Mouse (Mus musculus) embryonic facial prominence, embryonic 15.5 days (tissue): ENCODE results near the gene BC107364. TPM values are rescaled to one million over a fixed set of nuclear protein-coding genes. Genes with fewer than 3 reads are reported as not detected.
A peak's percentile ranks its signal among the peaks of the same experiment; 100 is the strongest.
"Not testable (repeated sequence)": the region's sequence is repeated elsewhere in the genome, so short reads cannot be mapped to it uniquely, and the experiment has no call there.

Experiments used
- ATAC-seq: fragments of 200-750 bp; cut with Nextera tagmentation; 2 replicates; pipeline ENCODE4 v1.8.0; 2017; ENCODE audit warnings: low read depth, moderate TSS enrichment; ENCODE audit not compliant: insufficient number of reproducible peaks, low FRiP score, low TSS enrichment
- H3K27ac ChIP-seq: fragments of 300-500 bp; sonication (generic); replicated peaks from 2 replicates; pipeline ENCODE4 v1.5.1; 2015; ENCODE audit warnings: mild to moderate bottlenecking, inconsistent platforms
- H3K27me3 ChIP-seq: fragments of 300-500 bp; sonication (generic); 2 replicates; pipeline ENCODE4 v1.6.1; 2015; ENCODE audit warnings: inconsistent platforms
- H3K36me3 ChIP-seq: fragments of 300-500 bp; sonication (generic); 2 replicates; pipeline ENCODE4 v1.6.1; 2015; ENCODE audit warnings: mild to moderate bottlenecking, inconsistent platforms
- H3K4me1 ChIP-seq: fragments of 300-500 bp; sonication (generic); 2 replicates; pipeline ENCODE4 v1.6.1; 2015; ENCODE audit warnings: inconsistent platforms
- H3K4me2 ChIP-seq: fragments of 300-500 bp; sonication (generic); replicated peaks from 2 replicates; pipeline ENCODE4 v1.6.1; 2015; ENCODE audit warnings: mild to moderate bottlenecking, inconsistent platforms
- H3K4me3 ChIP-seq: fragments of 300-500 bp; sonication (generic); replicated peaks from 2 replicates; pipeline ENCODE4 v1.5.1; 2015; ENCODE audit warnings: mild to moderate bottlenecking, inconsistent platforms
- H3K9ac ChIP-seq: fragments of 300-500 bp; sonication (generic); 2 replicates; pipeline ENCODE4 v1.6.1; 2015; ENCODE audit warnings: inconsistent platforms
- H3K9me3 ChIP-seq: fragments of 300-500 bp; sonication (generic); replicated peaks from 2 replicates; pipeline ENCODE4 v1.6.1; 2016; ENCODE audit warnings: inconsistent platforms
- WGBS: fragments of 180-500 bp; shearing (Covaris S2); methylation state at CpG from one replicate; pipeline ENCODE4 v1.1.7; 2015; 5-methylcytosine and 5-hydroxymethylcytosine counted together
- polyA plus RNA-seq: library from polyadenylated mRNA; unstranded; fragments of >200 nt; fragmentation: Nextera tagmentation; extraction: Ambion mirVana; gene quantifications from 2 replicates; pipeline ENCODE4 v1.2.1, GENCODE M21; 2015

BC107364 gene
- polyA plus RNA-seq, 1 experiment from 2014 or later: 0.31 TPM

DNA sequence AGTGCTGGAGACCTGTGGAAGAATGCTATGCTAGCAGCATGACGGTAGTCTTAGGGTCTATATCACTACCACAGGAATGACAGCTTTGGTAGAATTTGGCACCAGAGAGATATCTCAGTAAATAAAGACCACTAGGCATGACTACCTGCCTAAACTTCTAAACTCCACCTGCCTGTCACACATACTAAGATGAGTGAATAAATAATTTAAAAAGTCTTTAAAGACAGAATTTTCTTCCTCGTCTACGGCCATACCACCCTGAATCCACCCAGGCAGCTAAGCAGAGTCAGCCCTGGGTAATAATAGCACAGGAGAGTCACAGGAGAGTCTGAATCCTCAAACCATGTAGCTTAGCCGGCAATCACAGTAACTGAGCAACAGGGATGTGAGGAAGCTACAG, 32.8 kb upstream of the BC107364 start:
- H3K27me3 ChIP-seq: peaks cover 6% of the 10 kb centered on the region; the same call in 1 of the 2 replicates
- no peak overlapping the region for H3K4me3 ChIP-seq
- H3K27ac ChIP-seq: no peak overlapping the region
- H3K9me3 ChIP-seq: no peaks in the 10 kb centered on the region
- WGBS: 73% methylated on average over 4 of the region's 4 CpGs
- H3K9ac ChIP-seq: no peak overlapping the region
- no peaks in the 10 kb centered on the region for H3K36me3 ChIP-seq
- 0 out of 2 replicates have a peak, but pooled peaks cover 3% of the 10 kb centered on the region for H3K4me1 ChIP-seq
- H3K4me2 ChIP-seq: no peak overlapping the region
- ATAC-seq: no peak

- no peaks in the 10 kb centered on the region for H3K9me3 ChIP-seq
- no peak overlapping the region for H3K4me3 ChIP-seq
- no peak overlapping the region for H3K4me2 ChIP-seq
- 0 out of 2 replicates have a peak, but pooled peaks cover 3% of the 10 kb centered on the region for H3K4me1 ChIP-seq
- H3K36me3 ChIP-seq: no peaks in the 10 kb centered on the region
- H3K27me3 ChIP-seq: peaks cover 6% of the 10 kb centered on the region; the same call in 1 of the 2 replicates
- no peak for ATAC-seq
- H3K27ac ChIP-seq: no peak overlapping the region
- H3K9ac ChIP-seq: no peak overlapping the region
- WGBS: 93% methylated on average over 2 of the region's 2 CpGs
Measured at GRCm38 (mm10) chr3:96483946-96484345, 31.8 kb upstream of the BC107364 start.

GRCm38 (mm10) chr3:96483044-96483443, 30.9 kb upstream of the BC107364 start:
- not testable (repeated sequence) for H3K4me1 ChIP-seq, H3K9ac ChIP-seq, H3K9me3 ChIP-seq, H3K4me3 ChIP-seq, H3K27me3 ChIP-seq, ATAC-seq, H3K27ac ChIP-seq, H3K4me2 ChIP-seq, H3K36me3 ChIP-seq
- 45% methylated on average over 7 of the region's 7 CpGs for WGBS

DNA sequence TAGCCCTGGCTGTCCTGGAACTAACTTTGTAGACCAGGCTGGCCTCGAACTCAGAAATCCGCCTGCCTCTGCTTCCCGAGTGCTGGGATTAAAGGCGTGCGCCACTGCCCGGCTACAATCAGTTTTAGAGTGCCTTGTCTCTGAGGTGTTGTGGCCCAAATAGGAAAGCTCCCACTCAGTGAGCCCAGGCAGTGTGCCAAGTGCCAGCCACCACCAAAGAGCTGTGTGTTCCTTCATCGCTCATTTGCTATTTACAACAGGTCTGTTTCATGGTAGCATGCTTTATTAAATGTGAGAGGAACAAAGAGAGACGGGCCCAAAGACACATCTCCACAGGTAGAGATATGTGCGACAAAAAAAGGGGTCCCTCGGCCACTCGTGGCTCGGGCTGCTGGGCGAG, 30.3 kb upstream of the BC107364 start:
- Histone ChIP-seq H3K9me3 (no peaks in the 10 kb centered on the region), H3K4me2 (no peak overlapping the region), H3K4me1 (0 out of 2 replicates have a peak, but pooled peaks cover 3% of the 10 kb centered on the region), H3K36me3 (no peaks in the 10 kb centered on the region), H3K27ac (no peak overlapping the region), H3K27me3 (peaks cover 16% of the 10 kb centered on the region), H3K9ac (no peak overlapping the region), H3K4me3 (no peak overlapping the region)
- no peak for ATAC-seq
- 87% methylated on average over 13 of the region's 13 CpGs for WGBS

DNA sequence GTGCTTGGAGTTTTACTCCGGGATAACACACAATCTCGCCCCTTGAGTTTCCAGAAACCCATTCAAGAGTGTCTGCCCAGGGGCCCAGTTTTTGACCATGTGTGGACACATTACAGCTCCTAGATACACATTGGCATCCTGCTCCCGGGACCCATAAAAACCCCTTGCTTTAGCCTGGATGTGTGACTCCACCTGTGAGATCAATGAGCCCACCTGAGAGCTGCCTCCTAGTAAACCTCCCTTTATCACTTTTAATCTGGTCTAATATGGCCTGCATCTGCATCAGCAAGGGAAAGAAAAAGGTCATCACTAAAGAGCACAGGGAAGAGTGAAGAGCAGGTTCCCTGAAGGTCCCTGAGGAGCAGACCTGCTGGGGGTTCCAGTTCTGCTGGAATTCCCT, 29.8 kb upstream of the BC107364 start:
- Histone ChIP-seq H3K9ac (no peak overlapping the region), H3K27ac (no peak overlapping the region), H3K4me3 (no peak overlapping the region), H3K27me3 (peaks cover 20% of the 10 kb centered on the region), H3K9me3 (no peaks in the 10 kb centered on the region), H3K36me3 (no peaks in the 10 kb centered on the region), H3K4me2 (no peak overlapping the region), H3K4me1 (no peaks in the 10 kb centered on the region)
- WGBS: 88% methylated on average over 3 of the region's 3 CpGs
- ATAC-seq: no peak

DNA sequence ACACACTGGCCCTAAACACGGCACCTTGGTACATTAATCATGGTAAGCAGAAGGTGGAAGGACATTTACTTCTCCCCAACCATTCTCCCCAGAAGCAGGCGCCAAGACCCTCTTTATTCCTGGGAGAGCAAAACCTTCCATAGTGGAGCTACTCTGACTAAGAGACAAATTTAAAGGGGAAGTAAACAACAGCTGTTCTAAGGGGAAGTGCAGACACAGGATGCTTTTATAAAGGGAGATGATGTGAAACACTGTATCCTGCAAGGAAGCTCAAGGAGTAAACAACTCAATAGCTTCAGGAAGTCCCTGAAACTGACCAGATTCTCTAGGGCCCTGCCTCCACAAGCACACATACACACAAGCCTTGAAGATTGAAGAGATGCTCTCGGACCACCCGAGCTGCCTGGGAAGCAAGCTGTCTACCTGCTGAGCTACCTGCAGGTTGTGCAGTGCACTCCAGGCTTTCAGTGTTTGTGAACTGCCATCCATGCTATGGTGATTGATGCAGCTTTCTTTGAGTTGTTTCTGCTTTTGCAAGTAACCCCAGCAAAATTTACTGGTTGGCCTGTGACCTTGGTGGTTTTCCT, 28.7 kb upstream of the BC107364 start:
- no peak overlapping the region for H3K4me3 ChIP-seq
- no peak overlapping the region for H3K4me2 ChIP-seq
- WGBS: 82% methylated on average over 4 of the region's 4 CpGs
- ATAC-seq: no peak
- no peaks in the 10 kb centered on the region for H3K4me1 ChIP-seq
- H3K9ac ChIP-seq: no peak overlapping the region
- H3K27ac ChIP-seq: no peak overlapping the region
- H3K27me3 ChIP-seq: peaks cover 28% of the 10 kb centered on the region
- H3K36me3 ChIP-seq: no peaks in the 10 kb centered on the region
- no peaks in the 10 kb centered on the region for H3K9me3 ChIP-seq

GRCm38 (mm10) chr3:96479249-96479648, 27.1 kb upstream of the BC107364 start:
- WGBS: 21% methylated on average over 3 of the region's 3 CpGs
- H3K4me2 ChIP-seq: no peak overlapping the region
- no peak overlapping the region for H3K4me3 ChIP-seq

DNA sequence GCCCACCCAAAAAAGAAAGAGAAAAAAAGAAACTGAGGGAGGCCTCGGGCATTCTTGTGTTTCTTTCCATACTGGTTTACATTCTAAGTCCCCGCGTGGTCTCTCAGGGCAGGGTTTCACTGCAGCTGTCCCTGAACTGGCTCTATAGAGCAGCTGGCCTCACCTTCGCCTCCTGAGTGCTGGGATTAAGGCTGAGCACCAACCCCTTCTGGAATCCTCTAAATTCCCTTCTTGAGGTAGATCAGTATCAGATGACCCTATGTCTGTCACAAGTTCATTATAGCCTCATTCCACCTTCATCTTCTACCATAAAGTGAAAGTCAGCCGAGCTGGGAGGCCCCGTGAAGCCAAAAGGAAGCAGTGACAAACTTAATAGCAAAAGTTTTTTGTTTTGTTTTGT, 25.5 kb upstream of the BC107364 start:
- H3K27me3 ChIP-seq: peaks cover 54% of the 10 kb centered on the region
- H3K4me2 ChIP-seq: no peak overlapping the region
- 59% methylated on average over 6 of the region's 6 CpGs for WGBS
- no peaks in the 10 kb centered on the region for H3K36me3 ChIP-seq
- H3K9ac ChIP-seq: no peak overlapping the region
- H3K27ac ChIP-seq: no peak overlapping the region
- no peaks in the 10 kb centered on the region for H3K9me3 ChIP-seq
- ATAC-seq: no peak
- H3K4me1 ChIP-seq: peaks cover 6% of the 10 kb centered on the region
- no peak overlapping the region for H3K4me3 ChIP-seq

More at GRCm38 (mm10) chr3:96479249-96479648, 27.1 kb upstream of the BC107364 start:
- Histone ChIP-seq H3K9me3 (no peaks in the 10 kb centered on the region), H3K9ac (no peak overlapping the region), H3K4me1 (peaks cover 6% of the 10 kb centered on the region), H3K27me3 (peaks cover 39% of the 10 kb centered on the region), H3K27ac (no peak overlapping the region), H3K36me3 (no peaks in the 10 kb centered on the region)
- no peak for ATAC-seq

DNA sequence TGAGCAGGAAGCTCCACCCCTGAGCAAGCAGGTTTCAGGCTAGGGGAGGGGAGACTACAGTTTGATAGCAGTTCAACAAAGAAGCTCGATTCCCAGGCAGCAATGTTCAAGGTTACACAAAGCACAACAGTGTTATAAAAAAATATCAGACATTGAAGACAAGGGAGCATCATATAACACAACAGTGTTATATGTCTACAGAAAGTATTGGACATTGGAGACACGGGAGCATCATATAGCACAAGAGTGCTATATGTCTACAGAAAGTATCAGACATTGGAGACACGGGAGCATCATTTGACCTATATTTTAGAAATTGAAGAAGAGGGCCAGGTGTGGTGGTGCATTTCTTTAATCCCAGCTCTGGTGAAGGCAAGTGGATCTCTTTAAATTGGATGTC, 25.0 kb upstream of the BC107364 start:
- no peak for ATAC-seq
- Histone ChIP-seq H3K36me3 (no peaks in the 10 kb centered on the region), H3K4me2 (no peak overlapping the region), H3K4me3 (no peak overlapping the region), H3K9ac (no peak overlapping the region), H3K4me1 (peaks cover 6% of the 10 kb centered on the region), H3K27me3 (peaks cover 58% of the 10 kb centered on the region), H3K27ac (no peak overlapping the region), H3K9me3 (no peaks in the 10 kb centered on the region)
- WGBS: 46% methylated on average over 3 of the region's 3 CpGs

- 3% methylated on average over 44 of the region's 44 CpGs for WGBS
- H3K9ac ChIP-seq: no peak overlapping the region
- H3K36me3 ChIP-seq: no peaks in the 10 kb centered on the region
- H3K4me1 ChIP-seq: peaks cover 6% of the 10 kb centered on the region
- peak overlapping the region; percentile 62 for H3K4me2 ChIP-seq
- no peak overlapping the region for H3K27ac ChIP-seq
- no peaks in the 10 kb centered on the region for H3K9me3 ChIP-seq
- peaks cover 61% of the 10 kb centered on the region for H3K27me3 ChIP-seq
- peak overlapping the region; percentile 35 for H3K4me3 ChIP-seq
- no peak for ATAC-seq
Measured at GRCm38 (mm10) chr3:96474909-96475655, 23.0 kb upstream of the BC107364 start.

- not testable (repeated sequence) for H3K9ac ChIP-seq, H3K4me3 ChIP-seq, H3K36me3 ChIP-seq, H3K4me1 ChIP-seq, H3K4me2 ChIP-seq, ATAC-seq, H3K27ac ChIP-seq, H3K9me3 ChIP-seq
- H3K27me3 ChIP-seq: peaks cover 64% of the 10 kb centered on the region
- 61% methylated on average over 3 of the region's 3 CpGs for WGBS
Measured at GRCm38 (mm10) chr3:96473556-96473955, 21.4 kb upstream of the BC107364 start.

- Histone ChIP-seq H3K4me3 (no peak overlapping the region), H3K27me3 (peaks cover 54% of the 10 kb centered on the region), H3K4me2 (no peak overlapping the region), H3K27ac (no peak overlapping the region), H3K9ac (no peak overlapping the region), H3K36me3 (no peaks in the 10 kb centered on the region), H3K9me3 (no peaks in the 10 kb centered on the region), H3K4me1 (peaks cover 6% of the 10 kb centered on the region)
- 83% methylated on average over 5 of the region's 5 CpGs for WGBS
- ATAC-seq: no peak
Measured at GRCm38 (mm10) chr3:96472066-96472465, 20.0 kb upstream of the BC107364 start.
